Mouse (Mus musculus): Measurements from ENCODE around the gene Uggt2. TPM values are rescaled to one million over a fixed set of nuclear protein-coding genes. Genes with fewer than 3 reads are reported as not detected.

Uggt2 gene
- polyA plus RNA-seq, 1 experiment from 2014 or later = 15.4 TPM

DNA sequence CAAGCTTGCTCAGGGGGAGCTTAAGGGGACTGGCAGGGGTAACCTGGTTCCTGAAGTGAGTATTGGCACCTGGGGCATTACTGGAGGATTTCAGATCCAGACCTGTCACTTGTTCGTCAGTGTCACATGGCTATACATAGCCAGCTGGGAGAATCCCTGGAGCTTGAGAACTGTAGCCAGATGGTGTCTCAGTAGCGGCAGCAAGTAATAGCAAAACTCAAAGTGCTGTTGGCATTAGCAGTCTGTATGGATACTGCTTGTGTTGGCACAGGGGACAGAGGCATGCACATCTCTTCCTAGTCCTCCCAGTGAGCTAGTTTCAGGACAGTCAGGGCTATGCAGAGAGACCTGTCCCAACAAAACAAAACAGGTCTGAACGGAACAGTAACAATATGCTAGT, 141.2 kb downstream of the Uggt2 start:
- H3K27me3 ChIP-seq (replicated peaks; ENCODE audit: control insufficient read depth, insufficient read depth, low read length) = no peaks in the 10 kb centered on the region
- H3K4me1 ChIP-seq (replicated peaks; ENCODE audit: control insufficient read depth, insufficient read depth, low read length) = no peaks in the 10 kb centered on the region
- peaks cover 76% of the 10 kb centered on the region for H3K36me3 ChIP-seq (ENCODE audit: control insufficient read depth, insufficient read depth, low read length)
- H3K9ac ChIP-seq (ENCODE audit: low read length) = no peak overlapping the region
- H3K27ac ChIP-seq (ENCODE audit: low read depth) = no peak overlapping the region
- H3K4me2 ChIP-seq (ENCODE audit: low read length) = no peak overlapping the region
- H3K4me3 ChIP-seq (ENCODE audit: low read depth, low read length) = no peak overlapping the region
- no peak for ATAC-seq (replicated peaks; ENCODE audit: low FRiP score, low TSS enrichment, low read depth)
- H3K9me3 ChIP-seq (ENCODE audit: control insufficient read depth, low read length) = no peaks in the 10 kb centered on the region
- DNase-seq (ENCODE audit: low spot score) = no peak
- WGBS = 92% methylated on average over 3 of the region's 3 CpGs

DNA sequence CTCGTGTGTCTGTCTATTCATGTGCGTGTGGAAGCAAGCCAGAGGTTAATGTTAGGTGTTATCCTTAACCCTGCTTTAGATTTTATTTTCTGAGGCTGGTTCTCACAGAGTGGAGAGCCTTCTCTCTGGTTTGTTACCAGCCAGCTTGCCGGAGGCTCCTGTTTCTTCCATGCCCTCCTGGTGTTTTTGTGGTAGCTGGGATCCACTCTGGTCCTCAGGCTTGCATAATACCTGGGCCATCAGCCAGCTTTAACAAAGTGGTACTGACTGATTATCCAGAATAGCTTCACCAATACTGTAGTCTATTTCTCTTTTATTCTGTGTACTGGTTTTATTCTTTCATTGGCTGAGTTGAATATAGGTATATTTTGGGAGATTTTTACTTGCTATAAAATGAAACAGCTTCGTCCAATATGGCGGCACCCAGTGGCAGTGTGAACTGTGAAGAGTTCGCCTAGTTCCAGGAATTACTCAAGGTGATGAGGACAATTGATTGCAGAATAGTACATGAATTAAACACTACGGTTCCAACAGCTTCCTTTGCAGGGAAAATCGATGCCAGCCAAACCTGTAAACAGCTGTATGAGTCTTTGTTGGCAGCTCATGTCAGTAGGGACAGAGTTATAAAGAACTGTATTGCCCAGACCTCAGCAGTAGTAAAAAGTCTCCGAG, 147.2 kb downstream of the Uggt2 start:
- Histone ChIP-seq H3K27ac (ENCODE audit: low read depth) (no peak overlapping the region), H3K4me1 (replicated peaks; ENCODE audit: control insufficient read depth, insufficient read depth, low read length) (no peaks in the 10 kb centered on the region), H3K9ac (ENCODE audit: low read length) (no peak overlapping the region), H3K9me3 (ENCODE audit: control insufficient read depth, low read length) (no peaks in the 10 kb centered on the region), H3K4me2 (ENCODE audit: low read length) (no peak overlapping the region), H3K27me3 (replicated peaks; ENCODE audit: control insufficient read depth, insufficient read depth, low read length) (no peaks in the 10 kb centered on the region), H3K36me3 (ENCODE audit: control insufficient read depth, insufficient read depth, low read length) (peaks cover 26% of the 10 kb centered on the region), H3K4me3 (ENCODE audit: low read depth, low read length) (no peak overlapping the region)
- ATAC-seq (replicated peaks; ENCODE audit: low FRiP score, low TSS enrichment, low read depth) (no peak), DNase-seq (ENCODE audit: low spot score) (no peak)
- 92% methylated on average over 9 of the region's 9 CpGs for WGBS

DNA sequence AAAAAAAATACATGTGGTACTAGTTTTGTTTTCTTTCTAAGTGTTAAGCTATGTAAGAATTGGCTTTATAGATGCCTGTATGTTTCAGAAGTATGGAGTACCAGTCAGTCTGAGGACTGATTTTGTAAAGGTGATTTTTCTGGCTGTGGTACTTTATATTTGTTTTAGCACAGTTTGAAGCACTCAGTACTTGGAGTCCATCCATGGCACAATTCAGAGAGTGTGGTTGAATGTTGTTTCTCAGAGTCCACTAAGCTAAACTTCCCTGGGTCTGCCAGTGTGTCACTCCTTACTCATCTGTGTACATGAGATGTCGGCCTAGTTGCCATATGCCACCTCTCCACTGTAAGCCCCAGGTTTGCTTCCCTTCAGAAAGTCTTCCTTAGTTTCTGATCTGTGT, 150.4 kb downstream of the Uggt2 start:
- DNase-seq (ENCODE audit: low spot score) (no peak), ATAC-seq (replicated peaks; ENCODE audit: low FRiP score, low TSS enrichment, low read depth) (no peak)
- no peak overlapping the region for H3K4me3 ChIP-seq (ENCODE audit: low read depth, low read length)
- no peaks in the 10 kb centered on the region for H3K4me1 ChIP-seq (replicated peaks; ENCODE audit: control insufficient read depth, insufficient read depth, low read length)
- H3K9me3 ChIP-seq (ENCODE audit: control insufficient read depth, low read length) = no peaks in the 10 kb centered on the region
- H3K27ac ChIP-seq (ENCODE audit: low read depth) = no peak overlapping the region
- 89% methylated on average over 1 of the region's 1 CpGs for WGBS
- H3K4me2 ChIP-seq (ENCODE audit: low read length) = no peak overlapping the region
- peaks cover 4% of the 10 kb centered on the region; the same call in 1 of the 2 replicates for H3K36me3 ChIP-seq (ENCODE audit: control insufficient read depth, insufficient read depth, low read length)
- no peak overlapping the region for H3K9ac ChIP-seq (ENCODE audit: low read length)
- H3K27me3 ChIP-seq (replicated peaks; ENCODE audit: control insufficient read depth, insufficient read depth, low read length) = no peaks in the 10 kb centered on the region

DNA sequence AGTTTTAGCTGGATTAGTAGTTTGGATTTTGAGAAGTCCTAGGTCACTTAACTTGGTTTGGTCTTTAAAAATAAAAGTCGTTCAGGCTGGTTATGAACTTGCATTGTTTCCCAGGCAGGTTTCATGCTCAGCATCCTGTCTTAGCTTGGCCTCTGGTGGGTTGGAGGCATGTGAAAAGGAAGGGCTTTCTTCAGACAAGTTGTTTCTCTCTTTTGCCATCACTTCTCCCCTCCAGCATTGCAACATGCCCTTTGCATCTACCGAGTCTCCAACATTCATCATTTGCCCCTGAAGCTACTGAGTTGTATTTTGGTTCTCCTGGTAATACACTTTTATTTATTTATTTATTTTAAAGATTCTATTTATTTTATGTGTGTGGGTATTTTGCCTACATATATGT, 154.5 kb downstream of the Uggt2 start:
- no peak for DNase-seq (ENCODE audit: low spot score)
- H3K27ac ChIP-seq (ENCODE audit: low read depth) = no peak overlapping the region
- 82% methylated on average over 2 of the region's 2 CpGs for WGBS

DNA sequence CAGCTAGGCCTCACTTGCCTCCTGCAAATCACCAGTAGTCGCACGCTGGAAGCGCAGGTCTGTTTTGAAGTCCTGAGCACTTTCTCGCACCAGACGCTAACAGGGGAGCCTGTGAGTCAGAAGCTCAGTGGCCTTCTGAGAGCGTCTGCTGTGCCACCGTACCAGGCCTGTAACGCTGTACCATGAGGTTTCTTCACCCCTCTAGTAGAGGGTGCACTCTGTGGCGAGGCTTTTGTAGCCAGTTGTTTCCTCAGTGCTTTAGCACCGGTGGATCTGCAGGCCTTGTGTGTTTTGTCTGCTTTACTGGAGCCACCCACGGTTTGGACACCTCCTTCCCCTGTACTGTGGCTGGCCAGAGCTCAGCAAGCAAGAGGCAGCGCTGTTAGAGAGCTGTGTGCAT, 157.2 kb downstream of the Uggt2 start:
- H3K9me3 ChIP-seq (ENCODE audit: control insufficient read depth, low read length) = no peaks in the 10 kb centered on the region
- H3K9ac ChIP-seq (ENCODE audit: low read length) = no peak overlapping the region
- ATAC-seq (replicated peaks; ENCODE audit: low FRiP score, low TSS enrichment, low read depth) (no peak), DNase-seq (ENCODE audit: low spot score) (no peak)
- H3K27ac ChIP-seq (ENCODE audit: low read depth) = no peak overlapping the region
- no peaks in the 10 kb centered on the region for H3K36me3 ChIP-seq (ENCODE audit: control insufficient read depth, insufficient read depth, low read length)
- no peaks in the 10 kb centered on the region for H3K27me3 ChIP-seq (replicated peaks; ENCODE audit: control insufficient read depth, insufficient read depth, low read length)
- no peak overlapping the region for H3K4me2 ChIP-seq (ENCODE audit: low read length)
- peaks cover 16% of the 10 kb centered on the region for H3K4me1 ChIP-seq (replicated peaks; ENCODE audit: control insufficient read depth, insufficient read depth, low read length)
- WGBS = 54% methylated on average over 12 of the region's 12 CpGs
- no peak overlapping the region for H3K4me3 ChIP-seq (ENCODE audit: low read depth, low read length)

More for the DNA sequence above, 154.5 kb downstream of the Uggt2 start:
- Histone ChIP-seq H3K9ac (ENCODE audit: low read length) (no peak overlapping the region), H3K36me3 (ENCODE audit: control insufficient read depth, insufficient read depth, low read length) (no peaks in the 10 kb centered on the region), H3K4me1 (replicated peaks; ENCODE audit: control insufficient read depth, insufficient read depth, low read length) (peaks cover 4% of the 10 kb centered on the region; the same call in 1 of the 2 replicates), H3K9me3 (ENCODE audit: control insufficient read depth, low read length) (no peaks in the 10 kb centered on the region), H3K27me3 (replicated peaks; ENCODE audit: control insufficient read depth, insufficient read depth, low read length) (no peaks in the 10 kb centered on the region), H3K4me3 (ENCODE audit: low read depth, low read length) (no peak overlapping the region), H3K4me2 (ENCODE audit: low read length) (no peak overlapping the region)
- ATAC-seq (replicated peaks; ENCODE audit: low FRiP score, low TSS enrichment, low read depth) = no peak

DNA sequence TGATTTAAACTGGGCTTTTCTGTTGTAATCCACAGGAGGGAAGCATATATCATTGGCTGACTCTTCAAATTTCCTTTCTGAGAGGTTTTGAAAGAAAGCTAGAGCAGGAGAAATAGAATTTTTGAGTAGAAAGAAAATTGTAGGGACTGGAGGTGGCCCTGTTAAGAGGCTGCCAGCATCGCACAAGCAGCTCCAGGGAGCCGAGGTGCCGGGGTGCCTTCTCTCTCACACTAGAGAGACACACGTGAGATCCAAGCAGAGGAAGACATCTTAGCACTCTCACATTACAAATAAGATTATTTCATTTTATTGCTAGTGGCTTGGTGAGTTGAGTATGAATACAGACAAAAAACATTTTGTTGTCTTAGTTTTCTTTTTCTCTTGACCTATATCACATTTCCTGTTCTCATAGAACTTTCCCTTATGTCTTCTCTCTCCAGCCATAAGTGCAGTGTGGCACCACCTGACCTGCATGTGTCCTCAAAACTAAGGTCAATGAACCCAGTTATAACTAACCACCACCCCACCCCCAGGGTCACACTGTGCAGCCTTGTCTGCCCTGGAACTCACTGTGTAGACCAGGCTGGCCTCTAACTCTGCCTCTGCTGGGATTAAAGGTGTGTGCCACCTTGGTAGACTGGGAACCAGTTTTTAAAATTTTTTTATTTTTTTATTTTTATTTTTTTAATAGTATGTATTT, 158.3 kb downstream of the Uggt2 start:
- DNase-seq (ENCODE audit: low spot score) (no peak), ATAC-seq (replicated peaks; ENCODE audit: low FRiP score, low TSS enrichment, low read depth) (no peak)
- no peak overlapping the region for H3K27ac ChIP-seq (ENCODE audit: low read depth)
- H3K4me1 ChIP-seq (replicated peaks; ENCODE audit: control insufficient read depth, insufficient read depth, low read length) = peaks cover 22% of the 10 kb centered on the region
- no peaks in the 10 kb centered on the region for H3K36me3 ChIP-seq (ENCODE audit: control insufficient read depth, insufficient read depth, low read length)
- H3K27me3 ChIP-seq (replicated peaks; ENCODE audit: control insufficient read depth, insufficient read depth, low read length) = no peaks in the 10 kb centered on the region
- H3K4me3 ChIP-seq (ENCODE audit: low read depth, low read length) = no peak overlapping the region
- 81% methylated on average over 4 of the region's 4 CpGs for WGBS
- no peak overlapping the region for H3K9ac ChIP-seq (ENCODE audit: low read length)
- H3K9me3 ChIP-seq (ENCODE audit: control insufficient read depth, low read length) = no peaks in the 10 kb centered on the region
- no peak overlapping the region for H3K4me2 ChIP-seq (ENCODE audit: low read length)

DNA sequence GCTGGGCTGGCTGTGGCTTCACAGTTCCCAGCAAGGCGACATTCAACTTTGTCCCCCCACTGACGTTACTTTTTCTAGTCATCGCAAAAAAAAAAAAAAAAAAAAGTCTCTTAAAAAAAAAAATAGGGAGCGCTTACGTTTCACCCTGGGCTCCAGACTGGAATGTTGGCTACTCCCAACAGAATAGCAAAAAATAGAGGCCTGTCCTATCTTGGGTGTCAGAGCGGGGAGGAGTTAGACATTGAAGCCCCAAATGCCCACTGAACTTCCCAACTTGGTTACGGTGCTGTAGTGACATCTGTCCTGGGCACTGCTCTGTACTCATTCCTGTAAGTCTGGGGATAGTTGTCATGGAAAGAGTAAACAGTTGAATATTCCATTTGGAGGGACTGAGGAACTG, 160.7 kb downstream of the Uggt2 start:
- no peaks in the 10 kb centered on the region for H3K36me3 ChIP-seq (ENCODE audit: control insufficient read depth, insufficient read depth, low read length)
- H3K27me3 ChIP-seq (replicated peaks; ENCODE audit: control insufficient read depth, insufficient read depth, low read length) = no peaks in the 10 kb centered on the region
- no peak for DNase-seq (ENCODE audit: low spot score)
- no peaks in the 10 kb centered on the region for H3K9me3 ChIP-seq (ENCODE audit: control insufficient read depth, low read length)
- peak overlapping the region; percentile 99 for H3K9ac ChIP-seq (ENCODE audit: low read length)
- 2% methylated on average over 7 of the region's 7 CpGs for WGBS
- H3K27ac ChIP-seq (ENCODE audit: low read depth) = peak overlapping the region; percentile 91; the same call in 1 of the 2 replicates
- peak overlapping the region; percentile 58 for H3K4me2 ChIP-seq (ENCODE audit: low read length)
- peaks cover 22% of the 10 kb centered on the region for H3K4me1 ChIP-seq (replicated peaks; ENCODE audit: control insufficient read depth, insufficient read depth, low read length)
- peak overlapping the region; percentile 96 for H3K4me3 ChIP-seq (ENCODE audit: low read depth, low read length)
- no peak for ATAC-seq (replicated peaks; ENCODE audit: low FRiP score, low TSS enrichment, low read depth)

DNA sequence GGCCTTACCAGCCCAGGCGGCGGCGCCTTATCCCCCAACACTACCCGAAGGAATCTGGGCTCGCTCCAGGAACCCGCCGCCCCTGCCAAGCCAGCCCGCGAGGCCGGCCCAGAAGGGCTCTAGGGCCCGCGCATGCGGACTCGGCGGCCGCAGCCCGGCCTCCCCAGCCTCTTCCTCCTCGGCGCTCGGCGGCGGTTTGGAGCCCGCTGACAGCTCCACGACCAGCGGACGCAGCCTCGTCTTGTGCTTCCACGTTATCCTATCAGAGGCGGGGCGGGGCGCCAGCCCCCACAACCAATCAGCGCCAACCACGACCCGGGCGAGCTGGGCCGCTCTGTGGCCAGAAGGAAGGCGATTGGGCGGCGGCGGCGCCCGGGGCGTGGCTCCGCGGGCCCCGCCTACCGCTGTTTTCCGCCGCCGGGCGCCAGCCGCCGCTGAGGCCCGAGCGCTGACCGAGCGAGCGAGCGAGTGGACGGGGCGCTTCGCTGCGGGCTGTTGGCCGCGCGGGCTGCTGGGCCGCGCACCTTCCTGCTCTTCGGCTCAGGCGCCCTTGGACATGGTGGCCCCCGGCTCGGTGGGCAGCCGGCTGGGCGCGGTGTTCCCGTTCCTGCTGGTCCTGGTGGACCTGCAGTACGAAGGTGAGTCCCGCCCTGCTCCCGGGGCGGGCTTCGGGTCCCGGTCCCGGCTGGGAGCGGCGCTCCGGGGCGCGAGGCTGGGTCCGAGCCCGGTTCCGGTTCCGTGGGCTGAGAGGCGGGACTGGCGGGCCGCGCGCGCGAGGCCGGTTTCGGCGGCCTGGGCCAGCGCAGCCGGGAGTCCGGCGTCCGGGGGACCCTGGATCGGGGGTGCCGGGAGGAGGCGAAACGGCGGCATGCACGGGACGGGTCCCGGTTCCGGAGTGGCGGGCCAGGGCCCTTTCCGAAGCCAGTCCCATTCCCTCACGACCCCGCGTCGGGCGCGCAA, 161.4 kb downstream of the Uggt2 start, which contains the start of gene Dnajc3:
Gene Dnajc3 (plus strand): TSS at position 444 of the 960 bp plus-strand sequence.
- under 1% methylated on average over 106 of the region's 124 CpGs for WGBS
- Histone ChIP-seq H3K4me1 (replicated peaks; ENCODE audit: control insufficient read depth, insufficient read depth, low read length) (peaks cover 22% of the 10 kb centered on the region), H3K9ac (ENCODE audit: low read length) (peak within 1 kb of the TSS; percentile 99), H3K4me2 (ENCODE audit: low read length) (peak within 1 kb of the TSS; percentile 61), H3K36me3 (ENCODE audit: control insufficient read depth, insufficient read depth, low read length) (no peaks in the 10 kb centered on the region), H3K27me3 (replicated peaks; ENCODE audit: control insufficient read depth, insufficient read depth, low read length) (no peaks in the 10 kb centered on the region), H3K27ac (ENCODE audit: low read depth) (peak within 1 kb of the TSS; percentile 91), H3K9me3 (ENCODE audit: control insufficient read depth, low read length) (no peaks in the 10 kb centered on the region), H3K4me3 (ENCODE audit: low read depth, low read length) (peak within 1 kb of the TSS; percentile 96)
- DNase-seq (ENCODE audit: low spot score) (peak; percentile 96), ATAC-seq (replicated peaks; ENCODE audit: low FRiP score, low TSS enrichment, low read depth) (peak; percentile 100)

Data from intestine, embryonic 14.5 days (tissue).